7 mouse cellular contexts compared by ENCODE assay signal in the genomic region with DNA sequence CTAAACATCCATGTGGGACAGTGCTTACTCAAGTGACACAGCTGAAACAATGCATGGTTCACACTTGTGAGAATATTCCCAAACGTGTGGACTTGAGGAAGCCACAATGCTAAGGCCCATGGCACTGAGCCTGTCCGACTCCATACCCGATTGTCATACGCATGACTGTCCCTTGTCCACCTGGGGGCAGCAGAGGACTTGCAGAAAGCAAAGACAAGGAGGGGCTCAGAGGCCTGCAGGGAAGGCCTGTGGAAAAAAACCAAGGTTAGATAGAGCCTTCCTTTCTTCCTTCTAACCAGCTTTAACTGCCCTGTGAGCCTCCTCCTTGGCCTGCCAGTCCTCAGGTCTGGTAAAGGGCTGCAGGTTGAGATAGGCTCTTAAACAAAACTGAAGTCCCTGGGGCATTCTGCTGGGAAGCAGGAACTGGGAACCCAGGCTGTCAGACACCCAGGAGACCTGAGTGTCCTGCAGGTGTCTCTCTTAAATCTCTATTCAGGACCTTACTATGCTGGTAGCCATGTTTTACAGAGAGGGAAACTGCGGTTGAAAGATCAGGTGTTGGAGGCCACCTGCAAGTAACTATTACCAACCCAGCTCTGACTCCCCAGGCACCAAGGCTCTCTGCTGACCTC. TPM values are rescaled to one million over a fixed set of nuclear protein-coding genes. Genes with fewer than 3 reads are reported as not detected.
DNase-seq lines count a peak whose midpoint lies in the region; ATAC-seq lines count a peak whose summit lies in the region.

No protein-coding gene starts in this region.

- H3K27me3 ChIP-seq in embryonic facial prominence, embryonic 12.5 days, result no peaks in the 10 kb centered on the region
- H3K27me3 ChIP-seq in limb, embryonic 11.5 days (ENCODE audit: control insufficient read depth, insufficient read depth, low read length), result no peaks in the 10 kb centered on the region
- H3K27me3 ChIP-seq in midbrain, embryonic 16.5 days (ENCODE audit: control insufficient read depth, insufficient read depth, low read depth, low read length), result no peaks in the 10 kb centered on the region

- H3K9me3 ChIP-seq in embryonic facial prominence, embryonic 12.5 days, result no peaks in the 10 kb centered on the region
- H3K9me3 ChIP-seq in limb, embryonic 11.5 days (ENCODE audit: control insufficient read depth, low read length), result no peaks in the 10 kb centered on the region
- no peaks in the 10 kb centered on the region for H3K9me3 ChIP-seq in midbrain, embryonic 16.5 days (replicated peaks; ENCODE audit: control insufficient read depth, low read length, poor library complexity, severe bottlenecking)

- H3K36me3 ChIP-seq in embryonic facial prominence, embryonic 12.5 days, result no peaks in the 10 kb centered on the region
- H3K36me3 ChIP-seq in limb, embryonic 11.5 days (ENCODE audit: control insufficient read depth, insufficient read depth, low read length), result no peaks in the 10 kb centered on the region
- no peaks in the 10 kb centered on the region for H3K36me3 ChIP-seq in midbrain, embryonic 16.5 days (ENCODE audit: control insufficient read depth, insufficient read depth, low read length)

- H3K9ac ChIP-seq in embryonic facial prominence, embryonic 12.5 days, result no peak overlapping the region
- H3K9ac ChIP-seq in limb, embryonic 11.5 days (ENCODE audit: low read length), result no peak overlapping the region
- 0 out of 2 replicates have a peak overlapping the region, but pooled peaks have one; percentile 28 for H3K9ac ChIP-seq in midbrain, embryonic 16.5 days (ENCODE audit: low read depth, low read length)

- WGBS in embryonic facial prominence, embryonic 12.5 days, result 15% methylated on average over 5 of the region's 5 CpGs
- 13% methylated on average over 5 of the region's 5 CpGs for WGBS in limb, embryonic 11.5 days
- WGBS in midbrain, embryonic 16.5 days, result 20% methylated on average over 5 of the region's 5 CpGs

- no peaks in the 10 kb centered on the region for H3K4me1 ChIP-seq in embryonic facial prominence, embryonic 12.5 days
- H3K4me1 ChIP-seq in limb, embryonic 11.5 days (ENCODE audit: control insufficient read depth, insufficient read depth, low read length), result no peaks in the 10 kb centered on the region
- no peaks in the 10 kb centered on the region for H3K4me1 ChIP-seq in midbrain, embryonic 16.5 days (ENCODE audit: control insufficient read depth, insufficient read depth, low read length)

- H3K4me2 ChIP-seq in embryonic facial prominence, embryonic 12.5 days (replicated peaks), result no peak overlapping the region
- H3K4me2 ChIP-seq in limb, embryonic 11.5 days (ENCODE audit: low read depth, severe bottlenecking), result no peak overlapping the region
- H3K4me2 ChIP-seq in midbrain, embryonic 16.5 days (ENCODE audit: low read length), result no peak overlapping the region

- peak; percentile 90 to 94 for DNase-seq in adrenal gland, postnatal 36 days
- peak; percentile 78 for DNase-seq in heart, adult 8-10 months (ENCODE audit: low spot score)
- DNase-seq in kidney, adult 8-10 months, result peak; percentile 87 to 90
- DNase-seq in limb, embryonic 11.5 days (ENCODE audit: low spot score), result peak; percentile 91
- DNase-seq in spleen, postnatal 4 days (ENCODE audit: low spot score in 2 of 2), result peak; percentile 63 to 80

- no peak overlapping the region for H3K4me3 ChIP-seq in embryonic facial prominence, embryonic 12.5 days
- H3K4me3 ChIP-seq in limb, embryonic 11.5 days (ENCODE audit: low read depth, low read length), result no peak overlapping the region
- H3K4me3 ChIP-seq in midbrain, embryonic 16.5 days (ENCODE audit: low read depth, low read length), result no peak overlapping the region

- peak; percentile 70; the same call in 1 of the 2 replicates for ATAC-seq in embryonic facial prominence, embryonic 12.5 days (ENCODE audit: insufficient number of reproducible peaks, insufficient read depth, low FRiP score, low TSS enrichment)
- peak; percentile 88 for ATAC-seq in limb, embryonic 11.5 days (ENCODE audit: insufficient number of reproducible peaks, low FRiP score, low TSS enrichment, low read depth)
- peak; percentile 92 for ATAC-seq in midbrain, embryonic 16.5 days

- H3K27ac ChIP-seq in embryonic facial prominence, embryonic 12.5 days, result no peak overlapping the region
- no peak overlapping the region for H3K27ac ChIP-seq in limb, embryonic 11.5 days (replicated peaks; ENCODE audit: low read depth, low read length)
- no peak overlapping the region for H3K27ac ChIP-seq in midbrain, embryonic 16.5 days (ENCODE audit: low read length)

RNA-seq across cellular contexts. Expression of a gene that starts 4.5 kb away (rescaled TPM):
- 1 to 10 TPM in 1 of 2 experiments, not detected in 1; 1.2 TPM for total RNA-seq in adrenal gland, postnatal 36 days (2021)
- 0.47 and 0.55 TPM in 2 replicates for polyA plus RNA-seq in embryonic facial prominence, embryonic 12.5 days (2016; fragmentation: Nextera tagmentation; extraction: Ambion mirVana)
- not detected for total RNA-seq in heart, adult 8-10 months (2022)
- 0.44 and 0.69 TPM in 2 replicates for polyA plus RNA-seq in limb, embryonic 11.5 days (2014; fragmentation: Nextera tagmentation; extraction: Ambion mirVana)
- not detected in 2 replicates for polyA plus RNA-seq in midbrain, embryonic 16.5 days (2015; fragmentation: Nextera tagmentation; extraction: Ambion mirVana)

RNA-seq across cellular contexts. Expression of a gene that starts 12.9 kb away (rescaled TPM):
- total RNA-seq in adrenal gland, postnatal 36 days (2021), result not detected
- 0.06 TPM in 1 of 2 replicates, not detected in the other for polyA plus RNA-seq in embryonic facial prominence, embryonic 12.5 days (2016; fragmentation: Nextera tagmentation; extraction: Ambion mirVana)
- total RNA-seq in heart, adult 8-10 months (2022), result not detected
- not detected in 2 replicates for polyA plus RNA-seq in limb, embryonic 11.5 days (2014; fragmentation: Nextera tagmentation; extraction: Ambion mirVana)
- 0.06 and 0.09 TPM in 2 replicates for polyA plus RNA-seq in midbrain, embryonic 16.5 days (2015; fragmentation: Nextera tagmentation; extraction: Ambion mirVana)

RNA-seq across cellular contexts. Expression of a gene that starts 54.7 kb away (rescaled TPM):
- 1 to 10 TPM; 6.1 to 8.3 TPM for total RNA-seq in adrenal gland, postnatal 36 days (2021)
- polyA plus RNA-seq in embryonic facial prominence, embryonic 12.5 days (2016; fragmentation: Nextera tagmentation; extraction: Ambion mirVana), result 19.3 and 21.8 TPM in 2 replicates
- 1 to 10 TPM; 1.1 to 1.5 (median 1.4) TPM for total RNA-seq in heart, adult 8-10 months (2022)
- polyA plus RNA-seq in limb, embryonic 11.5 days (2014; fragmentation: Nextera tagmentation; extraction: Ambion mirVana), result 9.8 and 12.1 TPM in 2 replicates
- 1.6 TPM in 2 replicates for polyA plus RNA-seq in midbrain, embryonic 16.5 days (2015; fragmentation: Nextera tagmentation; extraction: Ambion mirVana)
